Mouse (Mus musculus) megakaryocyte, embryonic 14.5 days (primary cell): ENCODE results near the gene Ikzf3. TPM values are rescaled to one million over a fixed set of nuclear protein-coding genes. Genes with fewer than 3 reads are reported as not detected.

Experiments used
- H3K27me3 ChIP-seq: replicated peaks from 2 replicates; pipeline ENCODE3; 2012; ENCODE audit warnings: inconsistent platforms
- H3K36me3 ChIP-seq: replicated peaks from 2 replicates; pipeline ENCODE3; 2012; ENCODE audit warnings: low read length, inconsistent platforms, mixed read lengths
- H3K4me1 ChIP-seq: 2 replicates; pipeline ENCODE4 v1.6.1; 2012; ENCODE audit warnings: inconsistent platforms
- H3K4me3 ChIP-seq: replicated peaks from 2 replicates; pipeline ENCODE3; 2012; ENCODE audit warnings: moderate library complexity, mild to moderate bottlenecking, inconsistent platforms
- H3K9me3 ChIP-seq: 2 replicates; pipeline ENCODE4 v1.6.1; 2012; ENCODE audit warnings: inconsistent platforms
- FLI1 ChIP-seq: IDR thresholded peaks from 2 replicates; pipeline ENCODE4 v1.6.1; 2012; ENCODE audit warnings: low read length, inconsistent platforms, mixed read lengths
- GATA1 ChIP-seq: IDR thresholded peaks from 3 replicates; pipeline ENCODE4 v1.6.1; 2012; ENCODE audit warnings: mixed read lengths, low read length, inconsistent platforms, borderline replicate concordance
- polyA plus RNA-seq: library from polyadenylated mRNA; stranded (reverse); fragments of >175 nt; gene quantifications from 2 replicates; pipeline ENCODE4 v1.2.3, GENCODE M21; 2012; ENCODE audit warnings: low replicate concordance; ENCODE audit not compliant: insufficient read depth

Ikzf3 gene
- polyA plus RNA-seq, 1 experiment = not detected

DNA sequence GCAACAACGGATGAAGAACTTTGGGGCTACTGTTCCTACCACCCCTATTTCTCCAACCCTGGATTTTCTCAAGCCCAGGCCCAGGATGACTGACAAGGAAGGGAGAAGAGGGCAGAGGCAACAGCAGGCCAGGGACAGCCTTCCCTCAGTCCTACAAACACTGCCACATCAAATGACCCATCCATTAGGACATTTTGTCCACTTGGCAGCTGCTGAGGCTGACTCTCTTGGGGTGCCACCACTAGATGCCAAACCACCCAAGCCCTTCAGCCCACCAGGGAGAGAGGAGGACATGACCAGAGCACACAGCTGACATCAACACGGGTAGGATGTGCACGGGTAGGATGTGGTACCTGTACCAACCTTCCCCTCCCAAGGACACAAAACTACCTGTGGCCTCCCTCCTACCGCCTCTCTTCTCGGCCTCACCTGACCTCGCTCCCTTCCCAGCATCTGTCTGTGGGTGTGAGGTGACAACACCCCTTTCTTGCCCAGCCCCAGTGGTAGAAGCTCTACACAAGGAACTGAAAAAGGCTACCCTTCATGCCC, 38.9 kb upstream of the Ikzf3 start:
- H3K27me3 ChIP-seq = no peaks in the 10 kb centered on the region
- TF ChIP-seq GATA1 (no peak), FLI1 (no peak)
- peak overlapping the region; percentile 93 for H3K4me3 ChIP-seq
- peaks cover 90% of the 10 kb centered on the region for H3K4me1 ChIP-seq
- H3K36me3 ChIP-seq = peaks cover 53% of the 10 kb centered on the region
- H3K9me3 ChIP-seq = no peaks in the 10 kb centered on the region

DNA sequence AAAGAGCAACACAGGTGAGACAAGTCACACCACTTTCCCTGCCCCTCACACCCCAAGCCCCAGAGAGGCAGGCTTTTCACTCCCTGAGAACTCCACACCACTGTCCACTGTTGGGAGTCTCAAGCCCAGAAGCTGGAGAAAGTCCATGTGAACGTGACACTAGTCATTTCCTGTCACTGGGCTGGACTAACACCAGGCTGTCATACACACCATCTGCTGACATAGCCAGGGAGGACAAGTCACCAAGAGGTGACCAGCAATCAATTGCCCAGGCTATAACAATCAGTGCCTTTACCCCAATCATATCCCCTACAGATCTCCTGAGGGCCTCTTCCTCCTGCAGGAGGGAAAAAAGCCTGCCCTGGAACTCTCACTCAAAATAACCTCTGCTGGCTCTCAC, 38.3 kb upstream of the Ikzf3 start:
- peaks cover 90% of the 10 kb centered on the region for H3K4me1 ChIP-seq
- peak overlapping the region; percentile 93 for H3K4me3 ChIP-seq
- peaks cover 58% of the 10 kb centered on the region for H3K36me3 ChIP-seq
- TF ChIP-seq GATA1 (no peak), FLI1 (no peak)
- H3K27me3 ChIP-seq = no peaks in the 10 kb centered on the region
- H3K9me3 ChIP-seq = no peaks in the 10 kb centered on the region

DNA sequence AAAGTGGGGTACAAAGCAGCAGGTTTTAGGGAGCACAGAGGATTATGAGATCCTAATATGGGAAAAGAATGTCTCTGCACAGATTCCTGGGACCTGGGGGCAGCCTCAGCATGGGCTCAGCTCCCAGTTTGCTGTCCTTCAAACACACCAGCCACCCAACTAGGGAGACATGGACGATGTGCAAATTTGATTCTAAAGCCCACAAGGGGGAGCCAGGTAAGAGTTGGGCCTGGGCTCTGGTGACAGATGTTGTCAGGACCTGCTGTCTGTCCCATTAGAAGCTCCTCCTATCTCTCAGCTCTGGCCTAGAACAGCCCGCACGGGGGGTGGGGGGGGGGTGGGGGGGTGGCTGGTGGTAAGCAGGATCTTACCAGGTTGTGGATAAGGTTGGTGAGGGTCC, 37.7 kb upstream of the Ikzf3 start:
- H3K9me3 ChIP-seq = no peaks in the 10 kb centered on the region
- H3K4me3 ChIP-seq = peak overlapping the region; percentile 93
- no peaks in the 10 kb centered on the region for H3K27me3 ChIP-seq
- TF ChIP-seq GATA1 = no peak
- TF ChIP-seq FLI1 = no peak
- peaks cover 89% of the 10 kb centered on the region for H3K4me1 ChIP-seq
- peaks cover 60% of the 10 kb centered on the region for H3K36me3 ChIP-seq

DNA sequence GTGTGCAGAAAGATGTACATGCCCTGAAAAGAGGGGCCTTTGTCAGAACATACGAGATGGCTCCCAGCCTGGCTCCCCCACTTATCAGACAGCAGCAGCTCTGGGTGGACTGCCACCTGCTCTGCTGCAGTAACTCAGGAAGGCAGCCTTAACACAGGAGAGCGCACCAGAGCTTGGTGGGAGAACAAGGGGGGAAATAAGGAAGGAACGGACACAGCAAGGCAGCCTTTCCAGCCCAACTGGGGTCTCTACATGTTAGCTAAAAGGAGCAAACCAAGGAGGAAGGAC, 37.4 kb upstream of the Ikzf3 start:
- TF ChIP-seq FLI1 (no peak), GATA1 (no peak)
- Histone ChIP-seq H3K4me3 (peak overlapping the region; percentile 93), H3K9me3 (no peaks in the 10 kb centered on the region), H3K27me3 (no peaks in the 10 kb centered on the region), H3K36me3 (peaks cover 60% of the 10 kb centered on the region), H3K4me1 (peaks cover 89% of the 10 kb centered on the region)

DNA sequence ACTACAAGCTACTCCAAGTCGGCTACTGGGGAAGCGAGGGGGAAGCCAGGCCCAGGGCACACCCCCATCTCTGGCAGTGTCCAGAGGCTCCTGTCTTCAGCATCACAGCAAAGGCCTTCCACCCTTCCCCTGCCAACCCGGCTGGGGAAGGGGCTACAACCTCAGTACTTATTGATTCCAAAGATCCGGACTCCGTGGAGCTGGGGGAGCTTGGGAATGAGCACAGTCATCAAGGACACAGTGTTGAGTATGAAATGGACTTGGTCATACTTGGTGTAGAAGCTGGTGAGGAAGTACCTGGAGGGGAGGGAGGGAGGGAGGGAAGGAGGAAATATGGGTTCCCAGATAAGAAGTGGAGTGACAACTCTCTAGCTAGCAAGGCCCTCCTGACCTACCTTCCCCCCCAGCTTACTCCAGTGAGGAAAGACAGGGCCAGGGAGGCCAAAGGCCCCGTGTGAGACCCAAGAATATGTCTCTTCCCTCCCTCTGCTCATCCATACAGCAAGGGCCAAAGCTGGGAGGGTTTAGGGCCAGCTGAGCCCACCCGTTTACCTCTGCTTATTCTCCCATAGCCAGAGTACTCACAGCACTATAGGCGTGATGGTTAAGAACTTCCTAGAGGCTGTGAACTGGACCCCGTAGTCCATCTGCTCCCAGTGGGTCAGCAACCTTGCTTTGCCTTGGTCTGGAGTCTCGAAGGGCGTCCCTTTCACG, 36.9 kb upstream of the Ikzf3 start:
- peaks cover 63% of the 10 kb centered on the region for H3K36me3 ChIP-seq
- H3K4me3 ChIP-seq = peak overlapping the region; percentile 93
- no peak for TF ChIP-seq GATA1
- no peak for TF ChIP-seq FLI1
- H3K27me3 ChIP-seq = no peaks in the 10 kb centered on the region
- H3K4me1 ChIP-seq = peaks cover 87% of the 10 kb centered on the region
- H3K9me3 ChIP-seq = no peaks in the 10 kb centered on the region

DNA sequence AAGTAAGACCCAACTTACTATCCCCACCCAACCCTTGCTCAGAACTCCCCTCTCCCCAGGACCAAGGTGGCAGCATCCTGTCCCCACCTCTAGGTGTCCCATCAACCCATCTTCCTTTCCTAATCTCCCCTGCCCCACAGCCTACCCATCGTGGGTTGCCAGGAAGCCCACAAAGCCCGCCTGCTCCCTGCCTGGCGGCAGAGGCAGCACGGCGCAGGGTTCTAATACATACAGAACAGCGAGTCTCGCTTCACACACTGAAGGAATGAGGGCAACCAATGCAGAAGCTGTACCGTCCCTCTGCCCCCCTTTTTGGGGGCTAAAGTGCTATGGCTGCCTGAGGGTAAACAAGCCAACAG, 36.2 kb upstream of the Ikzf3 start:
- TF ChIP-seq FLI1 (no peak), GATA1 (no peak)
- Histone ChIP-seq H3K27me3 (no peaks in the 10 kb centered on the region), H3K9me3 (no peaks in the 10 kb centered on the region), H3K4me1 (peaks cover 86% of the 10 kb centered on the region), H3K4me3 (peak overlapping the region; percentile 93), H3K36me3 (peaks cover 67% of the 10 kb centered on the region)

DNA sequence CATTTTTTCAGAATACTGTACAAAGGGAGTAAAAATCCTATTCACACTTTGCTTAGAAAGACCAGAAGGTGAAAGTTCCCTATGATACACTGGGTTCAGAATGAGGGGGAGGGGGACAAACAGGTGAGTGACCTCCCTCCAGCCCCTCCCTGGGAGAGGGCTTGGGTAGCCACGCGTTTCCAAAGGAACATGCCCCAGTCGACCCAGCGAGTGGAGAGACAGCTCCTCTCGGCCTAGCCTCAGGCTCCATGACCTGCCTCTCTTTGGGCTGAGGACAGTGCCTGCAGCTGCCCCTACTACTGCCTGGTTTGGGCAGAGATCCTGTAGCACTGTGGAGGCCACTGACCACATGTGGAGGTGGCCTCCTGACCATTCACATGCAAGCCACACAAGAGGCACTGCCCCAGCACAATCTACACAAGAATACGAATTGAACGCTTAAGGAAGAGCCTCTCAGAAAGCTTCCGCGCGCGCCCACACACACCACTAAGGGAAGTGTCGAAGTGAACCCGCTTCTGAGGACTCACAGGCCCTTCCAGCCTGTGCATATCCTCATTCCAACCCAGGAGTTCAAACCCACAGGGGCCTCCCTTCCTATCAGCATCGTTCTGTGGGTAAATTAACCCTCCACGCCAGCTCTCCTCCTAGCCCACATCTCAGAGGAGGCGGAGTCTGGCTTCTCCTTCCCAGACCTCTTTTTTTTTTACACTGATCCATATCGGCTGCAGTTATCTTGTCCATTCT, 35.6 kb upstream of the Ikzf3 start:
- Histone ChIP-seq H3K36me3 (peaks cover 72% of the 10 kb centered on the region), H3K9me3 (no peaks in the 10 kb centered on the region), H3K27me3 (no peaks in the 10 kb centered on the region), H3K4me3 (peak overlapping the region; percentile 93), H3K4me1 (peaks cover 92% of the 10 kb centered on the region)
- TF ChIP-seq GATA1 (no peak), FLI1 (no peak)

DNA sequence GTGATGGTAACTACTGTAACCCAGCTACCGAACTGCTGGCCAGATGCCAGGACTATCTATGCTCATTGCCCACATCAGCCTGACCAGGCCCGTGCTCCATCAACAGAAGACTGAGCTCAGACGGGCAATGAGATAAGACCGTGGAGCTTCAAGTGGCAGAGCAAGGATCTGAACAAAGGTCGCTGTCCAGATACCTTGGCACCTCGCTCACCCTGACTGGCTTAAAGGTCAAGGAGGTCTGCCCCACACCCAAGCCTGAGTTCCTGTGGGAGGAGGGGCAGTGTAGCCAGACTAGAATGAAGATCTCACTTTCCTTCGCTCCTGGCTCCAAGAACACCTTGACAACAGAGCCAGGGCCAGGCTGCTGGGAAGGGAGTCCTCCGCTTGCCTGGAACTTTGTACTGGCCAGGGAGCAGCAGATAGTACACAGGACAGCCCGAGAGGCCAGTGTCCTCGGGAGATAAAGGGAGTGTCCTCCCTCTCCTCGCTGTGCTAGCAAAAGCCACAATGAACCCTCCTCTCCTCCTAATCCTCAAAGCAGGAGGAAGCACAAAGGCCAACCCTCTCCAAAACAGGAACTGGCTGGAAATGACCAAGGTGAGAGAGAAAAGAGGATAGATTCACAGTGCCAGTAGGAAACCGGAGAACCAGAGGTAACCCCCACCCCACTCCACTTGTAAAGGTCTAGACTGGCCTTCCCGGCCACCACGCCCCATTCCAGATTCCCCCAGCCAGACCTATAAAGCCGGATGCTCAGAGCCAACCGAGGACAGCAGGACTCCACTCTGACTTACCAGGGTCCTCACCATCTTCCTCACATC, 34.7 kb upstream of the Ikzf3 start:
- Histone ChIP-seq H3K27me3 (no peaks in the 10 kb centered on the region), H3K9me3 (no peaks in the 10 kb centered on the region), H3K36me3 (peaks cover 70% of the 10 kb centered on the region), H3K4me1 (peaks cover 95% of the 10 kb centered on the region), H3K4me3 (peak overlapping the region; percentile 85)
- TF ChIP-seq FLI1 = no peak
- TF ChIP-seq GATA1 = no peak

DNA sequence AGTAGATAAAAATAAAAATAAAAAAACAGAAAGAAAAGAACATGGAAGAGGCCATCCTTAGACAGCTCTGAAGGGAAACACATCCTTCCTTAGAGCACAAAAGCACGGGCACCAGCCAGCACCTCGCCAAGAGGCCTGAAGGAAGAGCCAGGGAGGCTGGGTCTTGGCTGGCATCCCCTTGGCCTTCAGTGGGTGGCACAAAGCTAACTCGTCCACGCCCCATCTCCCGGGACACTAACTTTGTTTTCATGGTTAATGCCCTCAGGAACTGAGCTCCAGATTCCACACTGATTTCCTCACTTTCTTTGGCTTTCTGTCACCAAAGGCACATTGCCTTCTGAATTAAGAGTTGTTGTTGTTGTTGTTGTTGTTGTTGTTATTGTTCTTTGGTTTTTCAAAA, 31.9 kb upstream of the Ikzf3 start:
- peaks cover 45% of the 10 kb centered on the region for H3K36me3 ChIP-seq
- TF ChIP-seq GATA1 = no peak
- TF ChIP-seq FLI1 = no peak
- H3K27me3 ChIP-seq = no peaks in the 10 kb centered on the region
- H3K9me3 ChIP-seq = no peaks in the 10 kb centered on the region
- peaks cover 71% of the 10 kb centered on the region for H3K4me1 ChIP-seq
- H3K4me3 ChIP-seq = no peak overlapping the region
